ENCODE assay signal across 10 mouse cellular contexts in genomic region chr16:63014453-63014852, GRCm38 (mm10).
DNase-seq lines count a peak whose midpoint lies in the region; ATAC-seq and TF ChIP-seq lines count a peak whose summit lies in the region.
"Had no signal": no experiment of that assay in that cellular context is flagged by ENCODE, and none has a peak within 500 bp of the region (broad histone marks: within the 10 kb centered on the region; RNA-seq: fewer than 3 reads in every experiment).

No protein-coding gene starts in this region.

- WGBS in kidney, postnatal 0 days, result 28% methylated on average over 7 of the region's 7 CpGs
- WGBS in kidney, adult 2 months, result 32% methylated on average over 7 of the region's 7 CpGs

- TF ChIP-seq RAD21 in CH12.LX (IDR thresholded peaks at IDR 0.05; ENCODE audit: low read depth, low read length), result peak; percentile 63

- TF ChIP-seq EP300 in CH12.LX (IDR thresholded peaks at IDR 0.05; ENCODE audit: low read length), result no peak

- H3K4me3 ChIP-seq in kidney, postnatal 0 days (replicated peaks; ENCODE audit: low read depth, low read length), result no peak overlapping the region
- no peak overlapping the region for H3K4me3 ChIP-seq in kidney, adult 2 months (ENCODE audit: insufficient read depth, low read depth, low read length)
- no peak overlapping the region for H3K4me3 ChIP-seq in CH12.LX (replicated peaks in 1 of 3; ENCODE audit: low read depth in 2 of 3, low read length in 2 of 3, poor library complexity in 1 of 3)
- H3K4me3 ChIP-seq: erythroblast, embryonic 14.5 days had no signal

- dilution Hi-C loops in CH12.LX (cut with MboI; ENCODE audit: extremely low pct_ligation_motif_present, extremely low pct_unique_long_range_greater_than_20kb, low sequenced_read_pairs), result no loop called here

- no peaks in the 10 kb centered on the region for H3K4me1 ChIP-seq in kidney, postnatal 0 days (replicated peaks; ENCODE audit: insufficient read depth, low read length)
- H3K4me1 ChIP-seq in kidney, adult 2 months (ENCODE audit: control insufficient read depth, insufficient read depth, low read length), result no peaks in the 10 kb centered on the region
- no peaks in the 10 kb centered on the region for H3K4me1 ChIP-seq in CH12.LX (ENCODE audit: control insufficient read depth in 1 of 2, insufficient read depth in 2 of 2)

- no peak overlapping the region for H3K9ac ChIP-seq in kidney, postnatal 0 days (ENCODE audit: low read depth, low read length)
- H3K9ac ChIP-seq in CH12.LX (ENCODE audit: insufficient read depth, low read depth), result no peak overlapping the region

- H3K27me3 ChIP-seq in kidney, postnatal 0 days (ENCODE audit: insufficient read depth, low read length), result no peaks in the 10 kb centered on the region
- no peaks in the 10 kb centered on the region for H3K27me3 ChIP-seq in kidney, adult 2 months (replicated peaks; ENCODE audit: control insufficient read depth, insufficient read depth, low read length)
- H3K27me3 ChIP-seq in CH12.LX (replicated peaks), result no peaks in the 10 kb centered on the region

- no peak for TF ChIP-seq POLR2A in kidney, adult 2 months (IDR thresholded peaks at IDR 0.05; ENCODE audit: low read depth, low read length)
- no peak for TF ChIP-seq POLR2A in CH12.LX (IDR thresholded peaks at IDR 0.05; ENCODE audit: low read depth, low read length)

- no peaks in the 10 kb centered on the region for H3K36me3 ChIP-seq in kidney, postnatal 0 days (ENCODE audit: insufficient read depth, low read length)
- no peaks in the 10 kb centered on the region for H3K36me3 ChIP-seq in kidney, adult 2 months (ENCODE audit: control insufficient read depth, insufficient read depth, low read length)
- no peaks in the 10 kb centered on the region for H3K36me3 ChIP-seq in CH12.LX (replicated peaks in 1 of 2; ENCODE audit: control insufficient read depth in 1 of 2, insufficient read depth in 1 of 2, low read length in 1 of 2)

- peak; percentile 69 for TF ChIP-seq CTCF in kidney, postnatal 0 days (IDR thresholded peaks at IDR 0.05; ENCODE audit: low read depth)
- TF ChIP-seq CTCF in kidney, adult 2 months (conservative IDR thresholded peaks at IDR 0.05; ENCODE audit: insufficient read depth, insufficient read length, low read depth, low read length), result no peak
- peak; percentile 74; a peak in 3 of 4 replicates for TF ChIP-seq CTCF in CH12.LX (conservative IDR thresholded peaks at IDR 0.05 in 1 of 2, IDR thresholded peaks at IDR 0.05 in 1 of 2; ENCODE audit: low read depth in 2 of 2, low read length in 2 of 2)

- H3K4me2 ChIP-seq in kidney, postnatal 0 days (ENCODE audit: low read length), result no peak overlapping the region
- peak overlapping the region; percentile 37; the same call in 1 of the 2 replicates for H3K4me2 ChIP-seq in CH12.LX (ENCODE audit: insufficient read depth, low read depth, poor library complexity, severe bottlenecking)

- H3K27ac ChIP-seq in kidney, postnatal 0 days, result no peak overlapping the region
- no peak overlapping the region for H3K27ac ChIP-seq in kidney, adult 2 months (ENCODE audit: insufficient read depth, low read depth, low read length)
- H3K27ac ChIP-seq in CH12.LX (ENCODE audit: insufficient read depth, low read depth), result no peak overlapping the region

- no peaks in the 10 kb centered on the region for H3K79me2 ChIP-seq in CH12.LX (replicated peaks; ENCODE audit: control insufficient read depth, extremely low read depth, insufficient read depth, poor library complexity, severe bottlenecking)

- in situ Hi-C loops in CH12.LX (cut with MboI; ENCODE audit: low pct_ligation_motif_present, low pct_unique_long_range_greater_than_20kb, low sequenced_read_pairs), result no loop called here

- no peak for ATAC-seq in kidney, postnatal 0 days (replicated peaks; ENCODE audit: low FRiP score, low read depth)

- peak; percentile 68 for DNase-seq in kidney, postnatal 0 days (ENCODE audit: low spot score)
- no peak for DNase-seq in kidney, adult 2 months
- peak; percentile 23 for DNase-seq in 416B (ENCODE audit: low read depth)
- peak; percentile 42 for DNase-seq in CH12.LX (ENCODE audit: extremely low read depth)
- peak; percentile 40 to 47 for DNase-seq in cerebellum, postnatal 14 days
- no peak for DNase-seq in urinary bladder, postnatal 36 days (ENCODE audit: low spot score in 2 of 2)
- no peak for DNase-seq in spleen, postnatal 14 days (ENCODE audit: low spot score in 2 of 2)
- DNase-seq: kidney, postnatal 4 days; thymus, adult 2 months had no signal

- no peaks in the 10 kb centered on the region for H3K9me3 ChIP-seq in kidney, postnatal 0 days (replicated peaks; ENCODE audit: low read length)
- peaks cover 3% of the 10 kb centered on the region for H3K9me3 ChIP-seq in CH12.LX (replicated peaks; ENCODE audit: low read length)

TF ChIP-seq in CH12.LX, 34 proteins besides CTCF, POLR2A, EP300 and RAD21:
- TF ChIP-seq ETS1 (conservative IDR thresholded peaks at IDR 0.05; ENCODE audit: low read depth, low read length) (no peak), KAT2A (IDR thresholded peaks at IDR 0.05; ENCODE audit: insufficient replicate concordance, low read length) (no peak), MEF2A (IDR thresholded peaks at IDR 0.05; ENCODE audit: borderline replicate concordance, low read depth, low read length) (no peak), IRF4 (IDR thresholded peaks at IDR 0.05; ENCODE audit: low read depth, low read length) (no peak), BHLHE40 (IDR thresholded peaks at IDR 0.05; ENCODE audit: low read depth, low read length) (no peak), MAFK (IDR thresholded peaks at IDR 0.05; ENCODE audit: insufficient replicate concordance, low read length) (no peak), JUND (conservative IDR thresholded peaks at IDR 0.05; ENCODE audit: low read depth, low read length) (no peak), SMC3 (IDR thresholded peaks at IDR 0.05; ENCODE audit: low read depth, low read length) (peak; percentile 64)

Comparison
In these comparisons a context has a peak if more than half of its experiments do, and no peak if none do; other contexts are left out.
1. DNase-seq: peak in kidney, postnatal 0 days (single experiment), 416B (single experiment), CH12.LX (single experiment) and cerebellum, postnatal 14 days (2 of 2); none in kidney, adult 2 months (single experiment), urinary bladder, postnatal 36 days (0 of 2) and spleen, postnatal 14 days (0 of 2).